Mouse (Mus musculus) megakaryocyte, embryonic 14.5 days (primary cell): ENCODE results near the gene Pdzrn3.

Experiments used
- FLI1 ChIP-seq: IDR thresholded peaks from 2 replicates; pipeline ENCODE4 v1.6.1; 2012; ENCODE audit warnings: low read length, inconsistent platforms, mixed read lengths
- GATA1 ChIP-seq: IDR thresholded peaks from 3 replicates; pipeline ENCODE4 v1.6.1; 2012; ENCODE audit warnings: mixed read lengths, low read length, inconsistent platforms, borderline replicate concordance

- TF ChIP-seq GATA1 (no peak), FLI1 (no peak)
Observed at GRCm38 (mm10) chr6:101384476-101384875, 6.8 kb upstream of the Pdzrn3 start.
